Mouse (Mus musculus) spleen, postnatal 10 days (tissue): ENCODE measurements at regions not wholly inside any gene's neighbourhood (a gene's known extent, or its start where the extent isn't known, plus 50 kb on each side); places are given as distances from the start of the nearest gene placed in this dataset.

Experiments used
- DNase-seq, 2 experiments: peaks; one replicate each; pipeline ENCODE4 v3.0.0; 2021 to 2022; ENCODE audit warnings: low spot score in 2 of 2

DNA sequence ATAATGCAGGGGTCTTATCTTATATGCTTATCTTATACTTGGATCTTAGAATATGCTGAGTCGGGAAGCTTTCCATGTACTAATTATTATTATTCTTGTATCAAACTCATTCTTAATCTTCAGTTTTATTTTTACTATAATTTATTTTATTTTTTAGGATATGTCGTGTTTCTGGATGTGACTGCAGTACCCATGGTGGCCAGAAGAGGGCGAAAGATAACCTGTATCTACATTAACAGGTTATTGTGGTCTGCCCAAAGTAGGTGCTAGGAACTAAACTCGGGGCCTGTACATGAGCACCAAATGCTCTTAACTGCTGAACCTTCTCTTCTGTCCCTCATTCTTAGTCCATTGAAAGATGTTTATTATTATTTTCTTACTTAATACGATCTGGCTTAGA, 72.0 kb upstream of the Samt3 start:
- DNase-seq = peak in 1 of 2 experiments; percentile 12

DNA sequence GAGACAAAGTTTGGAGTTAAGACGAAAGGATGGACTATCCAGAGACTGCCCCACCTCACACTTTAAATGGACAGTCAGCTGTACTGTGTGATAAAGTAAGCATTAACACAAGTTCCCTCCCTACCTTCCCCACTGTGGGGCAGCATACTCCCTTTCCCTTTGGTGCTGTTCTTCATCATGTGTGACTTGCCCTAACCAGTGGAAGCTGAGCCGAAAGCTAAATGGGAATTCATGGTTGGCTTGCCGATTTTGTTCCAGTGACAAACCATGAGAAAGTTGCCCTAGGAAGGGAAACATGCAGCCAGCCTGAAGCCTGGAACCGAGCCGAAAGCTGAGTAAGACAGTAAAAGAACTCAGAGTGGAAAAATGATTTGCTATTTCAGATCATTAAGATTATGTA, 62.9 kb upstream of the Samt3 start:
- no peak for DNase-seq
